Mouse (Mus musculus): ENCODE data around the gene 4930430A15Rik. TPM values are rescaled to one million over a fixed set of nuclear protein-coding genes. Genes with fewer than 3 reads are reported as not detected.

The 4930430A15Rik gene
- 1.2 TPM for polyA plus RNA-seq (2014; fragmentation: Illumina TruSeq; extraction: RNeasy Lipid Tissue Mini Kit (QIAGEN cat#74804); ENCODE audit: low read depth, low replicate concordance)

GRCm38 (mm10) chr2:111229502-111229901, at the start of gene 4930430A15Rik:
Gene 4930430A15Rik (minus strand): TSS chr2:111229602.

GRCm38 (mm10) chr2:111274006-111274405, 44.6 kb upstream of the 4930430A15Rik start, which contains the start of gene Olfr1277:
Gene Olfr1277 (minus strand): TSS chr2:111274106.

GRCm38 (mm10) chr2:111254216-111254615, 24.8 kb upstream of the 4930430A15Rik start, which contains the start of gene Olfr1276:
Gene Olfr1276 (plus strand): TSS chr2:111254516.

GRCm38 (mm10) chr2:111235186-111235585, 5.8 kb upstream of the 4930430A15Rik start, which contains the start of gene Olfr1275:
Gene Olfr1275 (minus strand): TSS chr2:111235286.

GRCm38 (mm10) chr2:111152836-111153235, 76.6 kb downstream of the 4930430A15Rik start, which contains the start of gene Gm15130:
Gene Gm15130 (minus strand): TSS chr2:111152936.

Other genes with a start within 250 kb of the 4930430A15Rik start
- gene Gm13941, start 123.6 kb downstream of the 4930430A15Rik start, polyA plus RNA-seq (2014; fragmentation: Illumina TruSeq; extraction: RNeasy Lipid Tissue Mini Kit (QIAGEN cat#74804); ENCODE audit: low read depth, low replicate concordance) = 1.8 TPM
- not detected for gene Gm15130, start 76.7 kb downstream of the 4930430A15Rik start, polyA plus RNA-seq (2014; fragmentation: Illumina TruSeq; extraction: RNeasy Lipid Tissue Mini Kit (QIAGEN cat#74804); ENCODE audit: low read depth, low replicate concordance)
- not detected for gene Olfr1275, start 5.7 kb upstream of the 4930430A15Rik start, polyA plus RNA-seq (2014; fragmentation: Illumina TruSeq; extraction: RNeasy Lipid Tissue Mini Kit (QIAGEN cat#74804); ENCODE audit: low read depth, low replicate concordance)
- gene Olfr1276, start 24.9 kb upstream of the 4930430A15Rik start, polyA plus RNA-seq (2014; fragmentation: Illumina TruSeq; extraction: RNeasy Lipid Tissue Mini Kit (QIAGEN cat#74804); ENCODE audit: low read depth, low replicate concordance) = not detected
- not detected for gene Olfr1277, start 44.5 kb upstream of the 4930430A15Rik start, polyA plus RNA-seq (2014; fragmentation: Illumina TruSeq; extraction: RNeasy Lipid Tissue Mini Kit (QIAGEN cat#74804); ENCODE audit: low read depth, low replicate concordance)
- not detected for gene Olfr1278, start 60.5 kb upstream of the 4930430A15Rik start, polyA plus RNA-seq (2014; fragmentation: Illumina TruSeq; extraction: RNeasy Lipid Tissue Mini Kit (QIAGEN cat#74804); ENCODE audit: low read depth, low replicate concordance)
- gene Olfr1279, start 71.0 kb upstream of the 4930430A15Rik start, polyA plus RNA-seq (2014; fragmentation: Illumina TruSeq; extraction: RNeasy Lipid Tissue Mini Kit (QIAGEN cat#74804); ENCODE audit: low read depth, low replicate concordance) = not detected
- gene Olfr1280, start 84.4 kb upstream of the 4930430A15Rik start, polyA plus RNA-seq (2014; fragmentation: Illumina TruSeq; extraction: RNeasy Lipid Tissue Mini Kit (QIAGEN cat#74804); ENCODE audit: low read depth, low replicate concordance) = not detected
- gene Olfr1281, start 96.9 kb upstream of the 4930430A15Rik start, polyA plus RNA-seq (2014; fragmentation: Illumina TruSeq; extraction: RNeasy Lipid Tissue Mini Kit (QIAGEN cat#74804); ENCODE audit: low read depth, low replicate concordance) = not detected
- not detected for gene Olfr1282, start 106.5 kb upstream of the 4930430A15Rik start, polyA plus RNA-seq (2014; fragmentation: Illumina TruSeq; extraction: RNeasy Lipid Tissue Mini Kit (QIAGEN cat#74804); ENCODE audit: low read depth, low replicate concordance)
- gene Olfr1283, start 137.2 kb upstream of the 4930430A15Rik start, polyA plus RNA-seq (2014; fragmentation: Illumina TruSeq; extraction: RNeasy Lipid Tissue Mini Kit (QIAGEN cat#74804); ENCODE audit: low read depth, low replicate concordance) = not detected
- not detected for gene Olfr1284, start 145.9 kb upstream of the 4930430A15Rik start, polyA plus RNA-seq (2014; fragmentation: Illumina TruSeq; extraction: RNeasy Lipid Tissue Mini Kit (QIAGEN cat#74804); ENCODE audit: low read depth, low replicate concordance)
- gene Olfr1286, start 193.5 kb upstream of the 4930430A15Rik start, polyA plus RNA-seq (2014; fragmentation: Illumina TruSeq; extraction: RNeasy Lipid Tissue Mini Kit (QIAGEN cat#74804); ENCODE audit: low read depth, low replicate concordance) = not detected
- not detected for gene Olfr1287, start 219.5 kb upstream of the 4930430A15Rik start, polyA plus RNA-seq (2014; fragmentation: Illumina TruSeq; extraction: RNeasy Lipid Tissue Mini Kit (QIAGEN cat#74804); ENCODE audit: low read depth, low replicate concordance)
- gene Olfr1288, start 244.5 kb upstream of the 4930430A15Rik start, polyA plus RNA-seq (2014; fragmentation: Illumina TruSeq; extraction: RNeasy Lipid Tissue Mini Kit (QIAGEN cat#74804); ENCODE audit: low read depth, low replicate concordance) = not detected

All from adipose tissue, adult 10 weeks (tissue).